Mouse (Mus musculus) neural tube, embryonic 12.5 days (tissue): ENCODE results near the gene Ung. TPM values are rescaled to one million over a fixed set of nuclear protein-coding genes. Genes with fewer than 3 reads are reported as not detected.

Experiments used
- ATAC-seq: fragments of 200-750 bp; cut with Nextera tagmentation; 2 replicates; pipeline ENCODE4 v1.8.0; 2017; ENCODE audit warnings: low read depth, mild to moderate bottlenecking, moderate TSS enrichment, moderate library complexity; ENCODE audit not compliant: low FRiP score
- H3K27ac ChIP-seq: fragments of 300-500 bp; sonication (generic); 2 replicates; pipeline ENCODE4 v1.5.1; 2016
- H3K27me3 ChIP-seq: fragments of 300-500 bp; sonication (generic); replicated peaks from 2 replicates; pipeline ENCODE4 v1.6.1; 2016; ENCODE audit warnings: mild to moderate bottlenecking
- H3K36me3 ChIP-seq: fragments of 300-500 bp; sonication (generic); 2 replicates; pipeline ENCODE4 v1.6.1; 2016; ENCODE audit warnings: mild to moderate bottlenecking
- H3K4me1 ChIP-seq: fragments of 300-500 bp; sonication (generic); 2 replicates; pipeline ENCODE4 v1.6.1; 2016
- H3K4me2 ChIP-seq: fragments of 300-500 bp; sonication (generic); replicated peaks from 2 replicates; pipeline ENCODE4 v1.6.1; 2016; ENCODE audit warnings: mild to moderate bottlenecking
- H3K4me3 ChIP-seq: fragments of 300-500 bp; sonication (generic); 2 replicates; pipeline ENCODE4 v1.5.1; 2016
- H3K9ac ChIP-seq: fragments of 300-500 bp; sonication (generic); 2 replicates; pipeline ENCODE4 v1.6.1; 2016; ENCODE audit warnings: mild to moderate bottlenecking
- H3K9me3 ChIP-seq: fragments of 300-500 bp; sonication (generic); 2 replicates; pipeline ENCODE4 v1.6.1; 2016; ENCODE audit warnings: mild to moderate bottlenecking
- WGBS: fragments of 180-500 bp; shearing (Covaris S2); methylation state at CpG from one replicate; pipeline ENCODE4 v1.1.7; 2016; 5-methylcytosine and 5-hydroxymethylcytosine counted together
- polyA plus RNA-seq: library from polyadenylated mRNA; unstranded; fragments of >200 nt; fragmentation: Nextera tagmentation; extraction: Ambion mirVana; gene quantifications from 2 replicates; pipeline ENCODE4 v1.2.1, GENCODE M21; 2016

Ung gene
- polyA plus RNA-seq, 1 experiment from 2014 or later = 25.8 TPM

GRCm38 (mm10) chr5:114157236-114157635 lies 27.1 kb downstream of the Ung start:
- Histone ChIP-seq H3K4me2 (no peak overlapping the region), H3K4me3 (no peak overlapping the region), H3K9me3 (no peaks in the 10 kb centered on the region), H3K4me1 (peaks cover 4% of the 10 kb centered on the region; the same call in 1 of the 2 replicates), H3K36me3 (no peaks in the 10 kb centered on the region), H3K27me3 (no peaks in the 10 kb centered on the region), H3K9ac (no peak overlapping the region), H3K27ac (no peak overlapping the region)
- ATAC-seq = no peak
- 49% methylated on average over 7 of the region's 7 CpGs for WGBS

- Histone ChIP-seq H3K36me3 (no peaks in the 10 kb centered on the region), H3K27me3 (no peaks in the 10 kb centered on the region), H3K4me1 (no peaks in the 10 kb centered on the region), H3K27ac (no peak overlapping the region), H3K9ac (no peak overlapping the region), H3K4me2 (no peak overlapping the region), H3K4me3 (no peak overlapping the region), H3K9me3 (no peaks in the 10 kb centered on the region)
- ATAC-seq = no peak
- WGBS = 83% methylated on average over 6 of the region's 6 CpGs
Observed at GRCm38 (mm10) chr5:114161424-114161823, 31.2 kb downstream of the Ung start.

GRCm38 (mm10) chr5:114162106-114162815 lies 32.1 kb downstream of the Ung start:
- Histone ChIP-seq H3K9ac (no peak overlapping the region), H3K27me3 (no peaks in the 10 kb centered on the region), H3K4me3 (no peak overlapping the region), H3K4me1 (no peaks in the 10 kb centered on the region), H3K36me3 (no peaks in the 10 kb centered on the region), H3K9me3 (no peaks in the 10 kb centered on the region), H3K27ac (no peak overlapping the region), H3K4me2 (no peak overlapping the region)
- no peak for ATAC-seq
- 52% methylated on average over 12 of the region's 12 CpGs for WGBS

- 75% methylated on average over 6 of the region's 6 CpGs for WGBS
- no peaks in the 10 kb centered on the region for H3K27me3 ChIP-seq
- ATAC-seq = no peak
- H3K27ac ChIP-seq = no peak overlapping the region
- no peaks in the 10 kb centered on the region for H3K36me3 ChIP-seq
- H3K9ac ChIP-seq = no peak overlapping the region
- no peaks in the 10 kb centered on the region for H3K9me3 ChIP-seq
- no peaks in the 10 kb centered on the region for H3K4me1 ChIP-seq
- H3K4me3 ChIP-seq = no peak overlapping the region
- H3K4me2 ChIP-seq = no peak overlapping the region
Observed at GRCm38 (mm10) chr5:114163117-114163696, 33.0 kb downstream of the Ung start.

- no peak for ATAC-seq
- H3K4me1 ChIP-seq = no peaks in the 10 kb centered on the region
- H3K4me3 ChIP-seq = no peak overlapping the region
Observed at GRCm38 (mm10) chr5:114170345-114170744, 40.2 kb downstream of the Ung start.

GRCm38 (mm10) chr5:114172936-114173335 lies 42.8 kb downstream of the Ung start:
- no peak overlapping the region for H3K4me3 ChIP-seq
- no peaks in the 10 kb centered on the region for H3K36me3 ChIP-seq
- H3K9me3 ChIP-seq = no peaks in the 10 kb centered on the region
- H3K4me1 ChIP-seq = peaks cover 9% of the 10 kb centered on the region
- peaks cover 11% of the 10 kb centered on the region; the same call in 1 of the 2 replicates for H3K27me3 ChIP-seq
- no peak overlapping the region for H3K4me2 ChIP-seq
- ATAC-seq = no peak
- no peak overlapping the region for H3K9ac ChIP-seq
- H3K27ac ChIP-seq = no peak overlapping the region
- WGBS = 90% methylated on average over 3 of the region's 3 CpGs

More at GRCm38 (mm10) chr5:114170345-114170744, 40.2 kb downstream of the Ung start:
- WGBS = 91% methylated on average over 7 of the region's 7 CpGs
- H3K27me3 ChIP-seq = 0 out of 2 replicates have a peak, but pooled peaks cover 3% of the 10 kb centered on the region
- H3K4me2 ChIP-seq = no peak overlapping the region
- no peaks in the 10 kb centered on the region for H3K9me3 ChIP-seq
- H3K27ac ChIP-seq = no peak overlapping the region
- H3K36me3 ChIP-seq = no peaks in the 10 kb centered on the region
- H3K9ac ChIP-seq = no peak overlapping the region

- no peaks in the 10 kb centered on the region for H3K9me3 ChIP-seq
- H3K27ac ChIP-seq = no peak overlapping the region
- no peak overlapping the region for H3K9ac ChIP-seq
- H3K4me2 ChIP-seq = no peak overlapping the region
- 73% methylated on average over 7 of the region's 7 CpGs for WGBS
- no peaks in the 10 kb centered on the region for H3K36me3 ChIP-seq
- ATAC-seq = no peak
- peaks cover 9% of the 10 kb centered on the region for H3K4me1 ChIP-seq
- H3K27me3 ChIP-seq = peaks cover 11% of the 10 kb centered on the region; the same call in 1 of the 2 replicates
- no peak overlapping the region for H3K4me3 ChIP-seq
Observed at GRCm38 (mm10) chr5:114173458-114173857, 43.3 kb downstream of the Ung start.

GRCm38 (mm10) chr5:114173877-114174581 lies 43.8 kb downstream of the Ung start:
- Histone ChIP-seq H3K4me2 (no peak overlapping the region), H3K27ac (no peak overlapping the region), H3K4me3 (no peak overlapping the region), H3K36me3 (no peaks in the 10 kb centered on the region), H3K4me1 (peaks cover 9% of the 10 kb centered on the region), H3K9me3 (no peaks in the 10 kb centered on the region), H3K27me3 (peaks cover 11% of the 10 kb centered on the region; the same call in 1 of the 2 replicates), H3K9ac (no peak overlapping the region)
- WGBS = 32% methylated on average over 16 of the region's 16 CpGs
- no peak for ATAC-seq

- Histone ChIP-seq H3K9ac (no peak overlapping the region), H3K9me3 (no peaks in the 10 kb centered on the region), H3K36me3 (no peaks in the 10 kb centered on the region), H3K27me3 (peaks cover 11% of the 10 kb centered on the region; the same call in 1 of the 2 replicates), H3K4me2 (peak overlapping the region; percentile 35), H3K4me3 (no peak overlapping the region), H3K27ac (no peak overlapping the region), H3K4me1 (peaks cover 9% of the 10 kb centered on the region)
- WGBS = 11% methylated on average over 16 of the region's 16 CpGs
- no peak for ATAC-seq
Observed at GRCm38 (mm10) chr5:114174639-114175038, 44.5 kb downstream of the Ung start.

GRCm38 (mm10) chr5:114175596-114176171 lies 45.5 kb downstream of the Ung start:
- Histone ChIP-seq H3K36me3 (no peaks in the 10 kb centered on the region), H3K27ac (no peak overlapping the region), H3K4me2 (peak overlapping the region; percentile 67), H3K9me3 (no peaks in the 10 kb centered on the region), H3K4me1 (peaks cover 9% of the 10 kb centered on the region), H3K4me3 (peak overlapping the region; percentile 35), H3K9ac (peak overlapping the region; percentile 18; the same call in 1 of the 2 replicates), H3K27me3 (peaks cover 11% of the 10 kb centered on the region; the same call in 1 of the 2 replicates)
- WGBS = under 1% methylated on average over 26 of the region's 26 CpGs
- ATAC-seq = peak; percentile 66

- Histone ChIP-seq H3K27ac (no peak overlapping the region), H3K36me3 (no peaks in the 10 kb centered on the region), H3K4me3 (no peak overlapping the region), H3K4me2 (peak overlapping the region; percentile 67), H3K4me1 (peaks cover 9% of the 10 kb centered on the region), H3K9me3 (no peaks in the 10 kb centered on the region), H3K9ac (no peak overlapping the region), H3K27me3 (peaks cover 11% of the 10 kb centered on the region; the same call in 1 of the 2 replicates)
- ATAC-seq = no peak
- 41% methylated on average over 8 of the region's 8 CpGs for WGBS
Observed at GRCm38 (mm10) chr5:114176548-114177400, 46.6 kb downstream of the Ung start.
